Comparison of ENCODE assay signal across 12 mouse cellular contexts in the genomic region with DNA sequence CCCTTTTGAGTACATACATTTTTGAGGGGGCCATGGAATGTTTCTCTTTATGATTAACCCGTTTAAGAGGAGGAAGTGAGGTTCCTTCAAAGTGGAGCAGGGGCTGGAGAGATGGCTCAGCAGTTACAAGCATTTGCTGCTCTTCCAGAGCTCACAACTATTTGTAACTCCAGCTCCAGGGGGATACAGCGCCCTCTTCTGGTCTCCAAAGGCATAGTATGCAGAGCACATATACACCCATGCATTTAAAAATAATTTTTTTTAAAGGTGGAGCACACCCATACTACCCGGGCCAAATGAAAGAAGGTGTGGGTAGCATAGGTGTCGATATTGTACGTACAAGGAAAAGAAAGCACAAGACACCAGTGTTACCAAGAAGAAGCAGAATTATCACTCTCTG. TPM values are rescaled to one million over a fixed set of nuclear protein-coding genes. Genes with fewer than 3 reads are reported as not detected.
DNase-seq lines count a peak whose midpoint lies in the region; ATAC-seq and TF ChIP-seq lines count a peak whose summit lies in the region.
"Had no signal": no experiment of that assay in that cellular context is flagged by ENCODE, and none has a peak within 500 bp of the region (broad histone marks: within the 10 kb centered on the region; RNA-seq: fewer than 3 reads in every experiment).

No protein-coding gene starts in this region.

- H3K4me3 ChIP-seq in intestine, postnatal 0 days (ENCODE audit: low read depth, low read length): no peak overlapping the region
- no peak overlapping the region for H3K4me3 ChIP-seq in intestine, embryonic 16.5 days (ENCODE audit: low read length)
- H3K4me3 ChIP-seq in midbrain, postnatal 0 days (ENCODE audit: low read depth, low read length): no peak overlapping the region
- H3K4me3 ChIP-seq in midbrain, embryonic 13.5 days (replicated peaks): no peak overlapping the region
- H3K4me3 ChIP-seq: liver, embryonic 15.5 days; midbrain, embryonic 15.5 days had no signal

- DNase-seq in CD4-positive, CD25-positive, alpha-beta regulatory T cell, adult 2 months (ENCODE audit: low read depth, low spot score): peak; percentile 5
- DNase-seq in midbrain, postnatal 0 days (ENCODE audit: low spot score): peak; percentile 53
- DNase-seq in mesoderm, embryonic 11.5 days (ENCODE audit: low read depth, low spot score): peak; percentile 38
- DNase-seq in left cerebral cortex, postnatal 25 days (ENCODE audit: low spot score in 2 of 2): no peak

- no peaks in the 10 kb centered on the region for H3K27me3 ChIP-seq in intestine, postnatal 0 days (replicated peaks; ENCODE audit: control insufficient read depth, insufficient read depth, low read length)
- no peaks in the 10 kb centered on the region for H3K27me3 ChIP-seq in intestine, embryonic 16.5 days (replicated peaks; ENCODE audit: control insufficient read depth, insufficient read depth, low read length)
- no peaks in the 10 kb centered on the region for H3K27me3 ChIP-seq in midbrain, postnatal 0 days (ENCODE audit: insufficient read depth, low read length)
- H3K27me3 ChIP-seq in midbrain, embryonic 13.5 days: no peaks in the 10 kb centered on the region
- H3K27me3 ChIP-seq: liver, embryonic 15.5 days; midbrain, embryonic 15.5 days had no signal

- peak; percentile 51 for TF ChIP-seq CTCF in intestine, postnatal 0 days (IDR thresholded peaks at IDR 0.05; ENCODE audit: low read depth)
- peak; percentile 67 for TF ChIP-seq CTCF in midbrain, postnatal 0 days (IDR thresholded peaks at IDR 0.05)

- no peak overlapping the region for H3K4me2 ChIP-seq in intestine, postnatal 0 days (replicated peaks; ENCODE audit: low read depth)
- H3K4me2 ChIP-seq in intestine, embryonic 16.5 days (ENCODE audit: low read depth, low read length): no peak overlapping the region
- H3K4me2 ChIP-seq in midbrain, postnatal 0 days (ENCODE audit: low read depth, low read length, poor library complexity, severe bottlenecking): no peak overlapping the region
- no peak overlapping the region for H3K4me2 ChIP-seq in midbrain, embryonic 13.5 days (replicated peaks)
- H3K4me2 ChIP-seq: liver, embryonic 15.5 days; midbrain, embryonic 15.5 days had no signal

- intact Hi-C loops in left cerebral cortex, postnatal 25 days (cut with DNase I): no loop called here

- H3K4me1 ChIP-seq in intestine, postnatal 0 days (replicated peaks; ENCODE audit: control insufficient read depth, insufficient read depth, low read length): no peaks in the 10 kb centered on the region
- no peaks in the 10 kb centered on the region for H3K4me1 ChIP-seq in intestine, embryonic 16.5 days (ENCODE audit: control insufficient read depth, insufficient read depth, low read length)
- H3K4me1 ChIP-seq in midbrain, postnatal 0 days (ENCODE audit: insufficient read depth, low read length): no peaks in the 10 kb centered on the region
- H3K4me1 ChIP-seq in midbrain, embryonic 13.5 days (replicated peaks): no peaks in the 10 kb centered on the region
- H3K4me1 ChIP-seq: liver, embryonic 15.5 days; midbrain, embryonic 15.5 days had no signal

- H3K9ac ChIP-seq in intestine, postnatal 0 days (ENCODE audit: low read depth, low read length): no peak overlapping the region
- H3K9ac ChIP-seq in intestine, embryonic 16.5 days (ENCODE audit: low read depth, low read length): no peak overlapping the region
- no peak overlapping the region for H3K9ac ChIP-seq in midbrain, postnatal 0 days (replicated peaks; ENCODE audit: low read length, poor library complexity, severe bottlenecking)
- H3K9ac ChIP-seq in midbrain, embryonic 13.5 days (replicated peaks): no peak overlapping the region
- H3K9ac ChIP-seq: liver, embryonic 15.5 days; midbrain, embryonic 15.5 days had no signal

- no peaks in the 10 kb centered on the region for H3K9me3 ChIP-seq in intestine, postnatal 0 days (ENCODE audit: control insufficient read depth)
- H3K9me3 ChIP-seq in intestine, embryonic 16.5 days (ENCODE audit: control insufficient read depth, low read length): no peaks in the 10 kb centered on the region
- no peaks in the 10 kb centered on the region for H3K9me3 ChIP-seq in midbrain, postnatal 0 days (ENCODE audit: low read length)
- no peaks in the 10 kb centered on the region for H3K9me3 ChIP-seq in midbrain, embryonic 13.5 days
- H3K9me3 ChIP-seq: liver, embryonic 15.5 days; midbrain, embryonic 15.5 days had no signal

- no peak overlapping the region for H3K27ac ChIP-seq in intestine, postnatal 0 days (ENCODE audit: low read depth, low read length)
- no peak overlapping the region for H3K27ac ChIP-seq in intestine, embryonic 16.5 days (ENCODE audit: low read length)
- H3K27ac ChIP-seq in midbrain, postnatal 0 days (ENCODE audit: low read depth, low read length): no peak overlapping the region
- H3K27ac ChIP-seq in midbrain, embryonic 13.5 days: no peak overlapping the region
- H3K27ac ChIP-seq: liver, embryonic 15.5 days; midbrain, embryonic 15.5 days had no signal

- H3K36me3 ChIP-seq in intestine, postnatal 0 days (ENCODE audit: control insufficient read depth, insufficient read depth): no peaks in the 10 kb centered on the region
- H3K36me3 ChIP-seq in intestine, embryonic 16.5 days (ENCODE audit: control insufficient read depth, insufficient read depth, low read length): no peaks in the 10 kb centered on the region
- no peaks in the 10 kb centered on the region for H3K36me3 ChIP-seq in midbrain, postnatal 0 days (ENCODE audit: insufficient read depth, low read length)
- no peaks in the 10 kb centered on the region for H3K36me3 ChIP-seq in midbrain, embryonic 13.5 days
- H3K36me3 ChIP-seq: liver, embryonic 15.5 days; midbrain, embryonic 15.5 days had no signal

- 64% methylated on average over 5 of the region's 5 CpGs for WGBS in intestine, postnatal 0 days
- WGBS in intestine, embryonic 16.5 days: 58% methylated on average over 5 of the region's 5 CpGs
- WGBS in midbrain, postnatal 0 days: 70% methylated on average over 5 of the region's 5 CpGs
- WGBS in midbrain, embryonic 13.5 days: 71% methylated on average over 5 of the region's 5 CpGs

- ATAC-seq in CD4-positive, CD25-positive, alpha-beta regulatory T cell, adult 4 months: no peak
- no peak for ATAC-seq in intestine, postnatal 0 days
- no peak for ATAC-seq in intestine, embryonic 16.5 days
- ATAC-seq in midbrain, postnatal 0 days (ENCODE audit: low FRiP score): no peak
- ATAC-seq in midbrain, embryonic 13.5 days: no peak
- ATAC-seq: forebrain, embryonic 16.5 days; midbrain, embryonic 15.5 days had no signal

RNA-seq across cellular contexts. Expression of gene Clec3a, which starts 54.7 kb away (rescaled TPM):
- polyA plus RNA-seq in CD4-positive, CD25-positive, alpha-beta regulatory T cell, adult 4 months (2017; shearing (Covaris generic)): not detected
- not detected in 2 replicates for polyA plus RNA-seq in intestine, postnatal 0 days (2015; fragmentation: Nextera tagmentation; extraction: Ambion mirVana)
- polyA plus RNA-seq in intestine, embryonic 16.5 days (2015; fragmentation: Nextera tagmentation; extraction: Ambion mirVana): not detected in 2 replicates
- not detected in 2 replicates for total RNA-seq in midbrain, postnatal 0 days (2014; rRNA removed)
- 0.38 TPM in 1 of 2 replicates, not detected in the other for polyA plus RNA-seq in midbrain, postnatal 0 days (2015; fragmentation: Nextera tagmentation; extraction: Ambion mirVana)
- polyA plus RNA-seq in midbrain, embryonic 13.5 days (2015; fragmentation: Nextera tagmentation; extraction: Ambion mirVana): not detected in 2 replicates
- total RNA-seq in left cerebral cortex, postnatal 25 days (2021): not detected
- total RNA-seq: common myeloid progenitor, adult 5-6 weeks had no signal
- polyA plus RNA-seq: forebrain, embryonic 16.5 days; liver, embryonic 15.5 days; midbrain, embryonic 15.5 days had no signal

Comparison
In these comparisons a context has a peak if more than half of its experiments do, and no peak if none do; other contexts are left out.
1. DNase-seq: peak in CD4-positive, CD25-positive, alpha-beta regulatory T cell, adult 2 months (single experiment), midbrain, postnatal 0 days (single experiment) and mesoderm, embryonic 11.5 days (single experiment); none in left cerebral cortex, postnatal 25 days (0 of 2).